Mouse (Mus musculus): ENCODE results near the gene Rnf216. TPM values are rescaled to one million over a fixed set of nuclear protein-coding genes. Genes with fewer than 3 reads are reported as not detected.
A peak's percentile ranks its signal among the peaks of the same experiment; 100 is the strongest.

Rnf216 gene
- polyA plus RNA-seq, 1 experiment from 2014 or later, result 33.1 TPM

GRCm38 (mm10) chr5:143049746-143050145, 63.0 kb downstream of the Rnf216 start:
- Histone ChIP-seq H3K4me1 (replicated peaks) (peaks cover 62% of the 10 kb centered on the region), H3K9ac (no peak overlapping the region), H3K27ac (replicated peaks) (peak overlapping the region; percentile 92), H3K9me3 (no peaks in the 10 kb centered on the region), H3K36me3 (no peaks in the 10 kb centered on the region; the same call in 1 of the 2 replicates), H3K27me3 (no peaks in the 10 kb centered on the region), H3K4me3 (no peak overlapping the region), H3K4me2 (no peak overlapping the region)
- ATAC-seq (ENCODE audit: low read depth), result no peak
- WGBS, result 24% methylated on average over 4 of the region's 4 CpGs

GRCm38 (mm10) chr5:143049013-143049385, 63.8 kb downstream of the Rnf216 start:
- H3K9ac ChIP-seq, result no peak overlapping the region
- H3K9me3 ChIP-seq, result no peaks in the 10 kb centered on the region
- no peak overlapping the region for H3K4me2 ChIP-seq
- 87% methylated on average over 1 of the region's 1 CpGs for WGBS
- peaks cover 60% of the 10 kb centered on the region for H3K4me1 ChIP-seq (replicated peaks)
- peak overlapping the region; percentile 92 for H3K27ac ChIP-seq (replicated peaks)
- no peaks in the 10 kb centered on the region; the same call in 1 of the 2 replicates for H3K36me3 ChIP-seq
- H3K27me3 ChIP-seq, result no peaks in the 10 kb centered on the region
- H3K4me3 ChIP-seq, result no peak overlapping the region
- ATAC-seq (ENCODE audit: low read depth), result 0 out of 2 replicates have a peak, but pooled peaks have one; percentile 30

GRCm38 (mm10) chr5:143048232-143049012, 64.4 kb downstream of the Rnf216 start:
- H3K4me2 ChIP-seq, result no peak overlapping the region
- H3K36me3 ChIP-seq, result no peaks in the 10 kb centered on the region; the same call in 1 of the 2 replicates
- no peaks in the 10 kb centered on the region for H3K27me3 ChIP-seq
- H3K27ac ChIP-seq (replicated peaks), result peak overlapping the region; percentile 92
- H3K4me1 ChIP-seq (replicated peaks), result peaks cover 55% of the 10 kb centered on the region
- peak overlapping the region; percentile 56; the same call in 1 of the 2 replicates for H3K9ac ChIP-seq
- no peak overlapping the region for H3K4me3 ChIP-seq
- peak; percentile 79 for ATAC-seq (ENCODE audit: low read depth)
- no peaks in the 10 kb centered on the region for H3K9me3 ChIP-seq

- Histone ChIP-seq H3K27ac (replicated peaks) (peak overlapping the region; percentile 92), H3K27me3 (no peaks in the 10 kb centered on the region)
- WGBS, result 95% methylated on average over 1 of the region's 1 CpGs
Observed at GRCm38 (mm10) chr5:143047586-143047985, 65.2 kb downstream of the Rnf216 start.

GRCm38 (mm10) chr5:143043902-143044301, 68.9 kb downstream of the Rnf216 start:
- Histone ChIP-seq H3K9ac (no peak overlapping the region), H3K4me1 (replicated peaks) (peaks cover 27% of the 10 kb centered on the region), H3K27me3 (no peaks in the 10 kb centered on the region), H3K4me2 (no peak overlapping the region), H3K36me3 (peaks cover 4% of the 10 kb centered on the region), H3K4me3 (no peak overlapping the region), H3K27ac (replicated peaks) (no peak overlapping the region), H3K9me3 (no peaks in the 10 kb centered on the region)
- 50% methylated on average over 2 of the region's 2 CpGs for WGBS
- ATAC-seq (ENCODE audit: low read depth), result no peak

More at GRCm38 (mm10) chr5:143047586-143047985, 65.2 kb downstream of the Rnf216 start:
- H3K4me1 ChIP-seq (replicated peaks), result peaks cover 47% of the 10 kb centered on the region
- no peak overlapping the region for H3K4me3 ChIP-seq
- no peak for ATAC-seq (ENCODE audit: low read depth)
- H3K9me3 ChIP-seq, result no peaks in the 10 kb centered on the region
- 0 out of 2 replicates have a peak overlapping the region, but pooled peaks have one; percentile 56 for H3K9ac ChIP-seq
- peaks cover 4% of the 10 kb centered on the region for H3K36me3 ChIP-seq
- no peak overlapping the region for H3K4me2 ChIP-seq

GRCm38 (mm10) chr5:143043285-143043684, 69.5 kb downstream of the Rnf216 start:
- H3K36me3 ChIP-seq, result peaks cover 4% of the 10 kb centered on the region
- ATAC-seq (ENCODE audit: low read depth), result no peak
- no peak overlapping the region for H3K4me3 ChIP-seq
- peaks cover 21% of the 10 kb centered on the region for H3K4me1 ChIP-seq (replicated peaks)
- no peaks in the 10 kb centered on the region for H3K27me3 ChIP-seq
- no peak overlapping the region for H3K9ac ChIP-seq
- no peak overlapping the region for H3K27ac ChIP-seq (replicated peaks)
- WGBS, result 85% methylated on average over 2 of the region's 2 CpGs
- H3K9me3 ChIP-seq, result no peaks in the 10 kb centered on the region
- no peak overlapping the region for H3K4me2 ChIP-seq

- no peaks in the 10 kb centered on the region for H3K9me3 ChIP-seq
- no peak overlapping the region for H3K4me3 ChIP-seq
- WGBS, result 81% methylated on average over 4 of the region's 4 CpGs
- H3K36me3 ChIP-seq, result peaks cover 4% of the 10 kb centered on the region; the same call in 1 of the 2 replicates
- H3K4me1 ChIP-seq (replicated peaks), result no peaks in the 10 kb centered on the region; the same call in 1 of the 2 replicates
- no peak for ATAC-seq (ENCODE audit: low read depth)
- H3K4me2 ChIP-seq, result no peak overlapping the region
- no peaks in the 10 kb centered on the region for H3K27me3 ChIP-seq
- H3K9ac ChIP-seq, result no peak overlapping the region
- H3K27ac ChIP-seq (replicated peaks), result no peak overlapping the region
Observed at GRCm38 (mm10) chr5:143038794-143039193, 74.0 kb downstream of the Rnf216 start.

GRCm38 (mm10) chr5:143037201-143037600, 75.6 kb downstream of the Rnf216 start:
- Histone ChIP-seq H3K4me2 (no peak overlapping the region), H3K27me3 (no peaks in the 10 kb centered on the region), H3K4me1 (replicated peaks) (peaks cover 8% of the 10 kb centered on the region), H3K27ac (replicated peaks) (no peak overlapping the region), H3K9me3 (no peaks in the 10 kb centered on the region), H3K36me3 (no peaks in the 10 kb centered on the region), H3K4me3 (no peak overlapping the region), H3K9ac (no peak overlapping the region)
- ATAC-seq (ENCODE audit: low read depth), result no peak
- 20% methylated on average over 1 of the region's 1 CpGs for WGBS

GRCm38 (mm10) chr5:143036052-143036451, 76.7 kb downstream of the Rnf216 start:
- no peaks in the 10 kb centered on the region for H3K27me3 ChIP-seq
- no peak for ATAC-seq (ENCODE audit: low read depth)
- no peak overlapping the region for H3K9ac ChIP-seq
- peaks cover 19% of the 10 kb centered on the region for H3K4me1 ChIP-seq (replicated peaks)
- no peak overlapping the region for H3K4me3 ChIP-seq
- no peak overlapping the region for H3K4me2 ChIP-seq
- no peaks in the 10 kb centered on the region for H3K9me3 ChIP-seq
- H3K27ac ChIP-seq (replicated peaks), result no peak overlapping the region
- no peaks in the 10 kb centered on the region for H3K36me3 ChIP-seq
- 89% methylated on average over 1 of the region's 1 CpGs for WGBS

GRCm38 (mm10) chr5:143035271-143035670, 77.5 kb downstream of the Rnf216 start:
- peaks cover 20% of the 10 kb centered on the region for H3K4me1 ChIP-seq (replicated peaks)
- no peak overlapping the region for H3K27ac ChIP-seq (replicated peaks)
- no peak for ATAC-seq (ENCODE audit: low read depth)
- no peak overlapping the region for H3K4me3 ChIP-seq
- H3K9ac ChIP-seq, result no peak overlapping the region
- H3K36me3 ChIP-seq, result no peaks in the 10 kb centered on the region
- WGBS, result 78% methylated on average over 4 of the region's 4 CpGs
- no peaks in the 10 kb centered on the region for H3K27me3 ChIP-seq
- H3K9me3 ChIP-seq, result no peaks in the 10 kb centered on the region
- no peak overlapping the region for H3K4me2 ChIP-seq

GRCm38 (mm10) chr5:143034108-143034507, 78.7 kb downstream of the Rnf216 start:
- Histone ChIP-seq H3K27me3 (no peaks in the 10 kb centered on the region), H3K36me3 (peaks cover 4% of the 10 kb centered on the region; the same call in 1 of the 2 replicates), H3K27ac (replicated peaks) (no peak overlapping the region), H3K9me3 (no peaks in the 10 kb centered on the region), H3K4me1 (replicated peaks) (peaks cover 20% of the 10 kb centered on the region), H3K4me3 (no peak overlapping the region), H3K4me2 (no peak overlapping the region), H3K9ac (no peak overlapping the region)
- 87% methylated on average over 3 of the region's 3 CpGs for WGBS
- no peak for ATAC-seq (ENCODE audit: low read depth)

GRCm38 (mm10) chr5:143033277-143033676, 79.5 kb downstream of the Rnf216 start:
- H3K9me3 ChIP-seq, result no peaks in the 10 kb centered on the region
- H3K36me3 ChIP-seq, result peaks cover 4% of the 10 kb centered on the region; the same call in 1 of the 2 replicates
- WGBS, result 91% methylated on average over 3 of the region's 3 CpGs
- no peak overlapping the region for H3K9ac ChIP-seq
- H3K27ac ChIP-seq (replicated peaks), result 0 out of 2 replicates have a peak overlapping the region, but pooled peaks have one; percentile 19
- H3K4me1 ChIP-seq (replicated peaks), result peaks cover 20% of the 10 kb centered on the region
- no peak for ATAC-seq (ENCODE audit: low read depth)
- H3K4me3 ChIP-seq, result no peak overlapping the region
- no peak overlapping the region for H3K4me2 ChIP-seq
- H3K27me3 ChIP-seq, result no peaks in the 10 kb centered on the region

Data from neural tube, embryonic 13.5 days (tissue).